Mouse (Mus musculus): ENCODE measurements around the gene Rbx1.

- no peak for TF ChIP-seq CTCF (conservative IDR thresholded peaks at IDR 0.05; ENCODE audit: low read length)
- TF ChIP-seq NANOG (IDR thresholded peaks at IDR 0.05; ENCODE audit: borderline replicate concordance, low read length), result no peak
- TF ChIP-seq POU5F1 (IDR thresholded peaks at IDR 0.05; ENCODE audit: borderline replicate concordance, low read length), result no peak
Measured at GRCm38 (mm10) chr15:81421454-81421853, 44.6 kb upstream of the Rbx1 start.
